Mouse (Mus musculus) megakaryocyte, embryonic 14.5 days (primary cell): ENCODE data around the gene Ugt2a3. TPM values are rescaled to one million over a fixed set of nuclear protein-coding genes. Genes with fewer than 3 reads are reported as not detected.
"Not testable (repeated sequence)": the region's sequence is repeated elsewhere in the genome, so short reads cannot be mapped to it uniquely, and the experiment has no call there.

Experiments
- H3K27me3 ChIP-seq: replicated peaks from 2 replicates; pipeline ENCODE3; 2012; ENCODE audit warnings: inconsistent platforms
- H3K36me3 ChIP-seq: replicated peaks from 2 replicates; pipeline ENCODE3; 2012; ENCODE audit warnings: low read length, inconsistent platforms, mixed read lengths
- H3K4me1 ChIP-seq: 2 replicates; pipeline ENCODE4 v1.6.1; 2012; ENCODE audit warnings: inconsistent platforms
- H3K4me3 ChIP-seq: replicated peaks from 2 replicates; pipeline ENCODE3; 2012; ENCODE audit warnings: moderate library complexity, mild to moderate bottlenecking, inconsistent platforms
- H3K9me3 ChIP-seq: 2 replicates; pipeline ENCODE4 v1.6.1; 2012; ENCODE audit warnings: inconsistent platforms
- FLI1 ChIP-seq: IDR thresholded peaks from 2 replicates; pipeline ENCODE4 v1.6.1; 2012; ENCODE audit warnings: low read length, inconsistent platforms, mixed read lengths
- GATA1 ChIP-seq: IDR thresholded peaks from 3 replicates; pipeline ENCODE4 v1.6.1; 2012; ENCODE audit warnings: mixed read lengths, low read length, inconsistent platforms, borderline replicate concordance
- polyA plus RNA-seq: library from polyadenylated mRNA; stranded (reverse); fragments of >175 nt; gene quantifications from 2 replicates; pipeline ENCODE4 v1.2.3, GENCODE M21; 2012; ENCODE audit warnings: low replicate concordance; ENCODE audit not compliant: insufficient read depth

Ugt2a3 gene
- polyA plus RNA-seq, 1 experiment = not detected

- no peaks in the 10 kb centered on the region for H3K4me1 ChIP-seq
- TF ChIP-seq FLI1 = no peak
- no peak for TF ChIP-seq GATA1
- H3K27me3 ChIP-seq = no peaks in the 10 kb centered on the region
- H3K9me3 ChIP-seq = no peaks in the 10 kb centered on the region
- H3K4me3 ChIP-seq = no peak overlapping the region
- no peaks in the 10 kb centered on the region for H3K36me3 ChIP-seq
Observed at GRCm38 (mm10) chr5:87333584-87333983, 3.4 kb downstream of the Ugt2a3 start.

- Histone ChIP-seq H3K27me3 (no peaks in the 10 kb centered on the region), H3K36me3 (no peaks in the 10 kb centered on the region), H3K4me3 (no peak overlapping the region), H3K4me1 (no peaks in the 10 kb centered on the region), H3K9me3 (peaks cover 5% of the 10 kb centered on the region; the same call in 1 of the 2 replicates)
- no peak for TF ChIP-seq FLI1
- no peak for TF ChIP-seq GATA1
Observed at GRCm38 (mm10) chr5:87311392-87311791, 25.6 kb downstream of the Ugt2a3 start.

- not testable (repeated sequence) for H3K9me3 ChIP-seq, H3K4me1 ChIP-seq, H3K27me3 ChIP-seq
Observed at GRCm38 (mm10) chr5:87286180-87286579, 50.8 kb downstream of the Ugt2a3 start.

GRCm38 (mm10) chr5:87275986-87276385 lies 61.0 kb downstream of the Ugt2a3 start:
- H3K4me3 ChIP-seq, H3K27me3 ChIP-seq, H3K4me1 ChIP-seq, H3K36me3 ChIP-seq: not testable (repeated sequence)
- H3K9me3 ChIP-seq = peaks cover 15% of the 10 kb centered on the region

More at GRCm38 (mm10) chr5:87286180-87286579, 50.8 kb downstream of the Ugt2a3 start:
- not testable (repeated sequence) for H3K4me3 ChIP-seq, H3K36me3 ChIP-seq

- no peak overlapping the region for H3K4me3 ChIP-seq
- H3K36me3 ChIP-seq = no peaks in the 10 kb centered on the region
- peaks cover 15% of the 10 kb centered on the region for H3K9me3 ChIP-seq
- TF ChIP-seq FLI1 = no peak
- TF ChIP-seq GATA1 = no peak
- H3K27me3 ChIP-seq = no peaks in the 10 kb centered on the region
- no peaks in the 10 kb centered on the region for H3K4me1 ChIP-seq
Observed at GRCm38 (mm10) chr5:87275581-87275980, 61.4 kb downstream of the Ugt2a3 start.

Other genes with a start within 250 kb of the Ugt2a3 start
- gene Ugt2b36, start 244.6 kb downstream of the Ugt2a3 start, polyA plus RNA-seq = not detected in 2 replicates
- not detected in 2 replicates for gene Ugt2b5, start 196.9 kb downstream of the Ugt2a3 start, polyA plus RNA-seq
- gene Ugt2b37, start 82.4 kb downstream of the Ugt2a3 start, polyA plus RNA-seq = not detected in 2 replicates
- gene Ugt2b38, start 87.0 kb upstream of the Ugt2a3 start, polyA plus RNA-seq = not detected in 2 replicates
- not detected in 2 replicates for gene Ugt2a2, start 145.1 kb upstream of the Ugt2a3 start, polyA plus RNA-seq
- not detected in 2 replicates for gene Gm43638, start 149.6 kb upstream of the Ugt2a3 start, polyA plus RNA-seq
- gene Ugt2a1, start 153.7 kb upstream of the Ugt2a3 start, polyA plus RNA-seq = not detected in 2 replicates
- gene Sult1b1, start 201.0 kb upstream of the Ugt2a3 start, polyA plus RNA-seq = not detected in 2 replicates
- gene Sult1d1, start 231.8 kb upstream of the Ugt2a3 start, polyA plus RNA-seq = not detected in 2 replicates